Mouse (Mus musculus) neural tube, embryonic 14.5 days (tissue): ENCODE results near the gene Acap1. TPM values are rescaled to one million over a fixed set of nuclear protein-coding genes. Genes with fewer than 3 reads are reported as not detected.

ENCODE experiments used
- ATAC-seq: fragments of 200-750 bp; cut with Nextera tagmentation; 2 replicates; pipeline ENCODE4 v1.8.0; 2017; ENCODE audit warnings: low read depth, mild to moderate bottlenecking, moderate TSS enrichment, moderate library complexity
- H3K27ac ChIP-seq: fragments of 300-500 bp; sonication (generic); 2 replicates; pipeline ENCODE4 v1.5.1; 2014; ENCODE audit warnings: low read depth, mild to moderate bottlenecking, control low read depth, low read length, moderate library complexity, mixed read lengths
- H3K27me3 ChIP-seq: fragments of 300-500 bp; sonication (generic); 2 replicates; pipeline ENCODE4 v1.6.1; 2014; ENCODE audit warnings: low read length; ENCODE audit not compliant: control insufficient read depth, insufficient read depth
- H3K36me3 ChIP-seq: fragments of 300-500 bp; sonication (generic); 2 replicates; pipeline ENCODE4 v1.6.1; 2014; ENCODE audit warnings: low read length, mixed read lengths; ENCODE audit not compliant: control insufficient read depth, insufficient read depth
- H3K4me1 ChIP-seq: fragments of 300-500 bp; sonication (generic); 2 replicates; pipeline ENCODE4 v1.6.1; 2014; ENCODE audit warnings: low read length; ENCODE audit not compliant: control insufficient read depth, insufficient read depth
- H3K4me2 ChIP-seq: fragments of 300-500 bp; sonication (generic); 2 replicates; pipeline ENCODE4 v1.6.1; 2014; ENCODE audit warnings: mild to moderate bottlenecking, low read depth, low read length, control low read depth
- H3K4me3 ChIP-seq: fragments of 300-500 bp; sonication (generic); 2 replicates; pipeline ENCODE4 v1.5.1; 2014; ENCODE audit warnings: low read depth, low read length, control low read depth, mixed read lengths
- H3K9ac ChIP-seq: fragments of 300-500 bp; sonication (generic); replicated peaks from 2 replicates; pipeline ENCODE4 v1.6.1; 2014; ENCODE audit warnings: low read depth, mild to moderate bottlenecking, control low read depth, low read length, mixed read lengths
- H3K9me3 ChIP-seq: fragments of 300-500 bp; sonication (generic); 2 replicates; pipeline ENCODE4 v1.6.1; 2016; ENCODE audit warnings: low read length; ENCODE audit not compliant: control insufficient read depth
- WGBS: fragments of 180-500 bp; shearing (Covaris S2); extraction: QIAGEN DNeasy Blood & Tissue Kit; methylation state at CpG from one replicate; pipeline ENCODE4 v1.1.7; 2014; 5-methylcytosine and 5-hydroxymethylcytosine counted together
- polyA plus RNA-seq: library from polyadenylated mRNA; unstranded; fragments of >200 nt; fragmentation: Nextera tagmentation; extraction: Ambion mirVana; gene quantifications from 2 replicates; pipeline ENCODE4 v1.2.1, GENCODE M21; 2014

Gene Acap1
- 0.17 and 0.33 TPM in 2 replicates for polyA plus RNA-seq

- H3K4me3 ChIP-seq: no peak within 1 kb of the TSS
- no peaks in the 10 kb centered on the region for H3K36me3 ChIP-seq
- H3K9ac ChIP-seq: no peak within 1 kb of the TSS
- 80% methylated on average over 4 of the region's 4 CpGs for WGBS
- H3K4me1 ChIP-seq: peaks cover 12% of the 10 kb centered on the region; the same call in 1 of the 2 replicates
- ATAC-seq: no peak
- H3K9me3 ChIP-seq: no peaks in the 10 kb centered on the region
- H3K27me3 ChIP-seq: no peaks in the 10 kb centered on the region
- no peak within 1 kb of the TSS for H3K4me2 ChIP-seq
- no peak within 1 kb of the TSS for H3K27ac ChIP-seq
Measured at GRCm38 (mm10) chr11:69895291-69895690, at the start of gene Acap1. Acap1 (minus strand) TSS chr11:69895539.

GRCm38 (mm10) chr11:69940962-69941361, 45.6 kb upstream of the Acap1 start:
- Histone ChIP-seq H3K36me3 (no peaks in the 10 kb centered on the region), H3K4me3 (no peak overlapping the region), H3K4me1 (0 out of 2 replicates have a peak, but pooled peaks cover 6% of the 10 kb centered on the region), H3K27me3 (peaks cover 16% of the 10 kb centered on the region), H3K4me2 (no peak overlapping the region), H3K27ac (no peak overlapping the region), H3K9ac (no peak overlapping the region), H3K9me3 (no peaks in the 10 kb centered on the region)
- no peak for ATAC-seq
- 68% methylated on average over 4 of the region's 4 CpGs for WGBS

DNA sequence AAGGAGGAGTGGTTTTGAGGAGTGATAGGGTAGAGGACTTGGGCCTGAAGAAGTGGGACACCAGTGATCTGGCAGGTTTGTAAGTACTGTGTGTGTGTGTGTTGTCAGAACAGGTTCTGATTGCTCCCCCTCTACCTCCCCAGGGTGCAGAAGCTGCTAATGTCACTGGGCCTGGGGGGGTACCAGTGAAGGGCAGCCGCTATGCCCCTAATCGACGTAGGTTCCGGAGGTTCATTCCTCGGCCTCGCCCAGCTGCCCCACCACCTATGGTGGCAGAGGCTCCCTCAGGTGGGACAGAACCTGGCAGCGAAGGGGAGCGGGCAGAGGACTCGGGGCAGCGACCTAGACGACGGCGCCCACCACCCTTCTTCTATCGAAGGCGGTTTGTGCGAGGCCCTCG, 44.4 kb upstream of the Acap1 start:
- Histone ChIP-seq H3K4me1 (0 out of 2 replicates have a peak, but pooled peaks cover 6% of the 10 kb centered on the region), H3K27me3 (peaks cover 16% of the 10 kb centered on the region), H3K36me3 (no peaks in the 10 kb centered on the region), H3K9me3 (no peaks in the 10 kb centered on the region), H3K27ac (no peak overlapping the region), H3K9ac (no peak overlapping the region), H3K4me3 (no peak overlapping the region), H3K4me2 (no peak overlapping the region)
- ATAC-seq: no peak
- 96% methylated on average over 17 of the region's 17 CpGs for WGBS

DNA sequence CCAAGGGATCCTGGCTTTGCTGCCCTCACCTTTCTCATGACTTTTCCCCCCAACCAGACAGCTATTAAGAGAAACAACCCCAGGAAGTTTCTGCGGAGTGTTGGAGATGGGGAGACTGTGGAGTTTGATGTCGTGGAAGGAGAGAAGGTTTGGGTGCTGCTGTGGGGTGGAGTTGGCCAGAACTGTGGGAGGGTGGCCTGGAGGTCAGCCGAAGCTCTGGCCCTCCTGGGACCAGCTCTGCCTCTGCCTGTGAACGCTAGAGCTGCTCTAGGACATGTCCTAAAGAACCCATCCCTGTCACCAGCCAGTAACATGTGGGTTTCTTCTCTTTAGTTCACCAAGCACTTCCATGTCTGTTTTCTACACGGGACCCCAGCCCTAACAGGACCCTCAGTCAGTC, 43.8 kb upstream of the Acap1 start:
- no peak overlapping the region for H3K4me3 ChIP-seq
- 0 out of 2 replicates have a peak, but pooled peaks cover 6% of the 10 kb centered on the region for H3K4me1 ChIP-seq
- no peak overlapping the region for H3K27ac ChIP-seq
- H3K36me3 ChIP-seq: no peaks in the 10 kb centered on the region
- H3K4me2 ChIP-seq: no peak overlapping the region
- ATAC-seq: no peak
- no peaks in the 10 kb centered on the region for H3K9me3 ChIP-seq
- H3K27me3 ChIP-seq: peaks cover 16% of the 10 kb centered on the region
- WGBS: 63% methylated on average over 5 of the region's 5 CpGs
- no peak overlapping the region for H3K9ac ChIP-seq

GRCm38 (mm10) chr11:69938401-69938979, 43.2 kb upstream of the Acap1 start:
- no peak overlapping the region for H3K27ac ChIP-seq
- no peak overlapping the region for H3K9ac ChIP-seq
- WGBS: 33% methylated on average over 9 of the region's 9 CpGs
- no peak overlapping the region for H3K4me3 ChIP-seq
- H3K4me1 ChIP-seq: 0 out of 2 replicates have a peak, but pooled peaks cover 6% of the 10 kb centered on the region
- no peak overlapping the region for H3K4me2 ChIP-seq
- no peaks in the 10 kb centered on the region for H3K36me3 ChIP-seq
- ATAC-seq: no peak
- no peaks in the 10 kb centered on the region for H3K9me3 ChIP-seq
- peaks cover 16% of the 10 kb centered on the region for H3K27me3 ChIP-seq

- Histone ChIP-seq H3K4me1 (0 out of 2 replicates have a peak, but pooled peaks cover 6% of the 10 kb centered on the region), H3K36me3 (no peaks in the 10 kb centered on the region), H3K27me3 (peaks cover 16% of the 10 kb centered on the region), H3K4me3 (no peak overlapping the region), H3K9ac (no peak overlapping the region), H3K9me3 (no peaks in the 10 kb centered on the region), H3K27ac (no peak overlapping the region), H3K4me2 (no peak overlapping the region)
- no peak for ATAC-seq
- WGBS: 74% methylated on average over 5 of the region's 5 CpGs
Measured at GRCm38 (mm10) chr11:69937834-69938233, 42.5 kb upstream of the Acap1 start.

DNA sequence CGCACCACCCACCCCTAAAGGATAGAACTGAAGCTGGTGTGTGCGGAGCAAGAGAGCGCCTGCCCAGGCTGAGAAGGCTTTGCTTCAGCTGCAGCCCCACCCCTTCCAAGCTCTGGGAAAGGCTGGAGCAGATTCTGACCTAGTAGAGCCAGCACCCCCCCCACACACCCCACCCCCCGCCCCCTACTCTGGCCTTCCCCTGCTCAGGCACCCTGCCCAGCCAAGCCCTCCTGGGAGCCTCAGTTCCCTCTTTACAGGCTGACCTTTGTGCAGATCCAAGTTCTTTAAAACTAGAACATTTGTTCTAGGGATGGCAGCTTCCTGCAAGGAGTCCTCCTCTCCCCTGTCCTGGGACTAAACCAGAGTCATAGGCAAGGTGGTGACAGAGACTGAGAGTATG, 42.0 kb upstream of the Acap1 start:
- Histone ChIP-seq H3K4me3 (no peak overlapping the region), H3K9me3 (no peaks in the 10 kb centered on the region), H3K27ac (no peak overlapping the region), H3K36me3 (no peaks in the 10 kb centered on the region), H3K4me2 (no peak overlapping the region), H3K27me3 (peaks cover 16% of the 10 kb centered on the region), H3K4me1 (0 out of 2 replicates have a peak, but pooled peaks cover 6% of the 10 kb centered on the region), H3K9ac (no peak overlapping the region)
- WGBS: 55% methylated on average over 4 of the region's 4 CpGs
- ATAC-seq: no peak

DNA sequence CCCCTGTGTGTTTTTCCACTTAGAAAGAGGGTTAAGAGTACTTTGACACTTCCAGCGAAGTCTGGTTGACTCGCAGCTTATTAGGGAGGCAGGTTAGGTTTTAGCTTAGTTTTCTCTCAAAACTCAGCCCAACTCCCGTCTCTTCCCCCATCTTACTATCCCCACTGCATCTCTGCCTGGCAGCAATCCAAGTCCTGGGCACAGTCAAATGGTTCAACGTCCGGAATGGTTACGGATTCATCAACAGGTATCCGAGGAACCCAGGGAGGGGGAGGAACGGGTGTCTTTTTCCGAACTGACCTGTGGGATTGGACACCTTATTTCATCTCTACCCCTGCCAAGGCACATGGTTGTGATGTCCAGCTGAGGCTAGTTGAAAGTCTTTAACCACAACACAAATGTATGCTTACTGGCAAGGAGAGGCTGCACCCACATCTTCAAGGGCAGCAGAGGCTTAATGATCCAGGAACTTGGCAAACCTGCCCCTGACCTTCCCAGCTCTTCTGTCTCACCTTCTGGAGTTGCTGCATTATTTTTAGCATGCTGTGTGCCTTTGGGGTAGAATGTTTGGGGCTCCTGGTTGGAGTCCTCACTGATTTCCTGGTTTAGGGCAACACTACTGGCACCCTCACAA, 41.5 kb upstream of the Acap1 start:
- Histone ChIP-seq H3K4me1 (0 out of 2 replicates have a peak, but pooled peaks cover 6% of the 10 kb centered on the region), H3K27ac (no peak overlapping the region), H3K36me3 (no peaks in the 10 kb centered on the region), H3K4me2 (peak overlapping the region; percentile 99), H3K27me3 (peaks cover 16% of the 10 kb centered on the region), H3K9me3 (no peaks in the 10 kb centered on the region), H3K9ac (no peak overlapping the region), H3K4me3 (peak overlapping the region; percentile 50; the same call in 1 of the 2 replicates)
- WGBS: 40% methylated on average over 9 of the region's 9 CpGs
- ATAC-seq: no peak

GRCm38 (mm10) chr11:69936156-69936555, 40.8 kb upstream of the Acap1 start:
- H3K9me3 ChIP-seq: no peaks in the 10 kb centered on the region
- WGBS: 2% methylated on average over 29 of the region's 30 CpGs
- H3K4me3 ChIP-seq: peak overlapping the region; percentile 50
- 0 out of 2 replicates have a peak, but pooled peaks have one; percentile 6 for ATAC-seq
- no peak overlapping the region for H3K27ac ChIP-seq
- H3K4me2 ChIP-seq: peak overlapping the region; percentile 99
- H3K36me3 ChIP-seq: no peaks in the 10 kb centered on the region
- H3K4me1 ChIP-seq: 0 out of 2 replicates have a peak, but pooled peaks cover 6% of the 10 kb centered on the region
- H3K9ac ChIP-seq: peak overlapping the region; percentile 60
- peaks cover 16% of the 10 kb centered on the region for H3K27me3 ChIP-seq
